In the genomic region with DNA sequence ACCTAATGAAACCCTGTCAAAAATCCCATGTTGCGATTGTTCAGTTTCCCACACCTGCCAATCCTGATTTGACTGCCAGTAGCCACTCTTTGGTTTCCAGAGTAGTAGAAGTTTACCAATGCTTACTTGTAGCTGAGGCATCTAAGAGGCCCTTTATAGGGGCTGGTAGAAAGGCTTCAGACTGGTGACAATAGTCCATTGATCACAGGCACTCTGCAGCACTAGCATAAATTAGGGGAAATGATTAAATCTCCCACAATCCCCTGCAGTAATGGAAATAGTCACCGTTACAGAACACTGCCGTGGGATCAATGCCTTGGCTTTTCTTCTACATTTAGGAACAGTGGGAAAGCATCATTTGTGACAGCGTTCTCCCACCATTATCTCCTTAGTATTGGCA, we compare ENCODE assay signal across 17 mouse cellular contexts.
"Had no signal": no experiment of that assay in that cellular context is flagged by ENCODE, and none has a peak within 500 bp of the region (broad histone marks: within the 10 kb centered on the region; RNA-seq: fewer than 3 reads in every experiment).

No protein-coding gene starts in this region.

- H3K4me1 ChIP-seq: liver, embryonic 12.5 days had no signal

- H3K27me3 ChIP-seq: limb, embryonic 15.5 days; liver, embryonic 12.5 days; neural tube, embryonic 12.5 days had no signal

- DNase-seq: kidney, adult 11 months; kidney, adult 9 months; kidney, postnatal 36 days; lung, embryonic 14.5 days; lung, postnatal 10 days; lung, postnatal 4 days; midbrain, embryonic 14.5 days; retina, postnatal 1 day; right cerebral cortex, postnatal 4 days; spleen, adult 18-20 months; thymus, adult 2 months; thymus, postnatal 25 days had no signal

- H3K9me3 ChIP-seq: limb, embryonic 15.5 days; liver, embryonic 12.5 days; neural tube, embryonic 12.5 days had no signal

- H3K9ac ChIP-seq: limb, embryonic 15.5 days; liver, embryonic 12.5 days; lung, embryonic 14.5 days; neural tube, embryonic 12.5 days had no signal

- H3K4me3 ChIP-seq: limb, embryonic 15.5 days; liver, embryonic 12.5 days; myocyte; neural tube, embryonic 12.5 days had no signal

- H3K4me2 ChIP-seq: limb, embryonic 15.5 days; liver, embryonic 12.5 days; lung, embryonic 14.5 days; neural tube, embryonic 12.5 days had no signal

- H3K27ac ChIP-seq: kidney, postnatal 0 days; limb, embryonic 15.5 days; liver, embryonic 12.5 days; neural tube, embryonic 12.5 days had no signal

- ATAC-seq: liver, embryonic 12.5 days had no signal

- H3K36me3 ChIP-seq: liver, embryonic 12.5 days; neural tube, embryonic 12.5 days had no signal
